Mouse (Mus musculus): ENCODE results near the gene Kcnh3. TPM values are rescaled to one million over a fixed set of nuclear protein-coding genes. Genes with fewer than 3 reads are reported as not detected.

The Kcnh3 gene
- polyA plus RNA-seq, 1 experiment from 2014 or later: 0.06 TPM

DNA sequence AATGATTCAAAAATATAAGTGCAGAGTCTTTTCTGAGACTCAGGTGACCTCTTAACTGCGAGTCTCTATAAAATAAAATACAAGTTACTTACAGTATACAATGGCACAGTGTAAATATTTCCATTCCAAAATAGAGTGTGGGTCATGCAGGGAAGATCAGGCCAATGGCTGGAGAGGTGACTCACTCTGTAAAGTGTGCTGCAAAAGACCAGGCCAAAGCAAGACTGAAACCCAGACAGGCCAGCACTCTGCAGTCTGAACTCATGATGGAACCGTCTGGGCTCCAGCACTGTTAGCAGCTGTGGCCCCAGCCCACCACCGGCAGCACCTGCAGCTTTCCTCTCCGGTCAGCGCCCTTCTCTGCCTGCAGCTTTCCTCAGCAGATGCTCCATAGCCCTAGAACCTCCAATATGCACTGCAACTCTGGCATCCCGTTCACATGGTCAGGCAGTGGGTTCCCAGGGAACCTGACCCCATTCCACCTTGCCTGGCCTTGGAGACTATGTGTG, 30.6 kb downstream of the Kcnh3 start:
- H3K36me3 ChIP-seq: no peaks in the 10 kb centered on the region
- DNase-seq: no peak
- H3K4me3 ChIP-seq (replicated peaks): no peak overlapping the region
- no peak overlapping the region for H3K9ac ChIP-seq
- no peak overlapping the region for H3K4me2 ChIP-seq
- peaks cover 37% of the 10 kb centered on the region for H3K4me1 ChIP-seq (replicated peaks)
- ATAC-seq (ENCODE audit: low read depth): no peak
- H3K9me3 ChIP-seq (replicated peaks): no peaks in the 10 kb centered on the region
- H3K27me3 ChIP-seq: no peaks in the 10 kb centered on the region
- H3K27ac ChIP-seq: no peak overlapping the region
- 75% methylated on average over 6 of the region's 6 CpGs for WGBS (ENCODE audit: insufficient replicate concordance)

DNA sequence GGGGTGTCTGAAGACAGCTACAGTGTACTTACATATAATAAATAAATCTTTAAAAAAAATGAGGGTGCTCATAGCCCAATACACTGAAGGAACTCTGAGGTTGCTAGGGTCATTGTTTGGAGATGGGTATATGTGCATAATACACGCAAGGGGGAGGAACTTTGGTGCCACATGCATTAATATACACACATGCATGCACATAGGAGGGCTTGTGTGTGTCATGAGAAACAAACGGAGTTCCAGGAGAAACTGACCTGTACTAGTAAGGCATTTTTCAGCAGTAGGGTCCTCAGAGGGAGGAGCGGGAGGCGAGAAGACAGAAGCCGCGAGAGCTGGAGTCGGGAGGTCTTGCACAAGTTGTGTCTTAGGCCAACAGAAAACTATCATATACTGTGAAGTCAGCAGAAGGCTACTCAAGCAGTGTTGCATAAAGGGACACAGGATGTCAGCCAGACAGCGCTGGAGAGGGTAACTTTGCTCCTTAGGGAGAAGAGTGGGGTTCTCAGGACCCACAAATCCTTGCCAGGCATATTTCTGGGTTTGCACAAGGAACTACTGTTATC, 34.6 kb downstream of the Kcnh3 start:
- DNase-seq: no peak
- H3K9ac ChIP-seq: no peak overlapping the region

GRCm38 (mm10) chr15:99259730-99260252, 35.1 kb downstream of the Kcnh3 start:
- DNase-seq: peak; percentile 53
- peak; percentile 60 for ATAC-seq (ENCODE audit: low read depth)
- H3K4me3 ChIP-seq (replicated peaks): peak overlapping the region; percentile 34
- no peaks in the 10 kb centered on the region for H3K36me3 ChIP-seq
- peaks cover 20% of the 10 kb centered on the region for H3K4me1 ChIP-seq (replicated peaks)
- no peaks in the 10 kb centered on the region for H3K27me3 ChIP-seq
- H3K9me3 ChIP-seq (replicated peaks): no peaks in the 10 kb centered on the region
- 2% methylated on average over 8 of the region's 10 CpGs for WGBS (ENCODE audit: insufficient replicate concordance)
- no peak overlapping the region for H3K27ac ChIP-seq
- peak overlapping the region; percentile 65 for H3K4me2 ChIP-seq
- H3K9ac ChIP-seq: peak overlapping the region; percentile 27; the same call in 1 of the 2 replicates

More for the DNA sequence above, 34.6 kb downstream of the Kcnh3 start:
- Histone ChIP-seq H3K36me3 (no peaks in the 10 kb centered on the region), H3K4me2 (peak overlapping the region; percentile 42), H3K9me3 (replicated peaks) (no peaks in the 10 kb centered on the region), H3K27me3 (no peaks in the 10 kb centered on the region), H3K4me3 (replicated peaks) (no peak overlapping the region), H3K27ac (no peak overlapping the region), H3K4me1 (replicated peaks) (peaks cover 25% of the 10 kb centered on the region)
- WGBS (ENCODE audit: insufficient replicate concordance): 56% methylated on average over 8 of the region's 8 CpGs
- ATAC-seq (ENCODE audit: low read depth): peak; percentile 50

- WGBS (ENCODE audit: insufficient replicate concordance): 64% methylated on average over 10 of the region's 10 CpGs
- no peak for DNase-seq
- Histone ChIP-seq H3K27ac (no peak overlapping the region), H3K4me2 (no peak overlapping the region), H3K4me3 (replicated peaks) (no peak overlapping the region), H3K9me3 (replicated peaks) (no peaks in the 10 kb centered on the region), H3K4me1 (replicated peaks) (peaks cover 19% of the 10 kb centered on the region), H3K36me3 (no peaks in the 10 kb centered on the region), H3K9ac (no peak overlapping the region), H3K27me3 (no peaks in the 10 kb centered on the region)
- ATAC-seq (ENCODE audit: low read depth): no peak
These were observed 38.0 kb downstream of the Kcnh3 start for GRCm38 (mm10) chr15:99262702-99263101.

GRCm38 (mm10) chr15:99264363-99264762, 39.7 kb downstream of the Kcnh3 start:
- no peak overlapping the region for H3K9ac ChIP-seq
- ATAC-seq (ENCODE audit: low read depth): no peak

DNA sequence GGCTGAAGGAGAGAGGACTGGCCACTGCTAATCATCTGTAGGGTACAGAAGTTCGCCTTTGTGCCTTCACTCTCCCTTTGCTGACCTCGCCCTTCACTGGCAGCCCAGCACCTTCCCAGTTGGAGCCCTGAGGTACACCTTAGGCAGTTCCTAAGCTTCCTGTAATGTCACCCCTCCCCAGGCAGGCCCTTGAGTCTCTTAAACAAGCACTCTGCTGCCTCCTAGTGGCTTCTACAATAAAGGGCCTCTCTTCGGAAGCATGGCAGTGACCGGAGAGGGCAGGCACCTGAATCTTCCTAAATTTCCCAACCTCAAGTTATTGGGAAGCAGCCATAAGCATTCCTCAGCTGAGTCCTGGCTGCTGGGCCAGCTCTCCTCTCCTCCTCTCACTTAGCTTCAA, 41.0 kb downstream of the Kcnh3 start:
- Histone ChIP-seq H3K27me3 (no peaks in the 10 kb centered on the region), H3K27ac (no peak overlapping the region), H3K36me3 (no peaks in the 10 kb centered on the region), H3K4me1 (replicated peaks) (peaks cover 6% of the 10 kb centered on the region), H3K9ac (no peak overlapping the region), H3K4me3 (replicated peaks) (no peak overlapping the region), H3K9me3 (replicated peaks) (no peaks in the 10 kb centered on the region), H3K4me2 (no peak overlapping the region)
- DNase-seq (peak; percentile 47), ATAC-seq (ENCODE audit: low read depth) (peak; percentile 43)
- WGBS (ENCODE audit: insufficient replicate concordance): 21% methylated on average over 4 of the region's 4 CpGs

More at GRCm38 (mm10) chr15:99264363-99264762, 39.7 kb downstream of the Kcnh3 start:
- no peak overlapping the region for H3K4me2 ChIP-seq
- peaks cover 16% of the 10 kb centered on the region for H3K4me1 ChIP-seq (replicated peaks)
- no peaks in the 10 kb centered on the region for H3K36me3 ChIP-seq
- H3K9me3 ChIP-seq (replicated peaks): no peaks in the 10 kb centered on the region
- WGBS (ENCODE audit: insufficient replicate concordance): 69% methylated on average over 2 of the region's 2 CpGs
- no peak overlapping the region for H3K27ac ChIP-seq
- no peak overlapping the region for H3K4me3 ChIP-seq (replicated peaks)
- DNase-seq: no peak
- no peaks in the 10 kb centered on the region for H3K27me3 ChIP-seq

DNA sequence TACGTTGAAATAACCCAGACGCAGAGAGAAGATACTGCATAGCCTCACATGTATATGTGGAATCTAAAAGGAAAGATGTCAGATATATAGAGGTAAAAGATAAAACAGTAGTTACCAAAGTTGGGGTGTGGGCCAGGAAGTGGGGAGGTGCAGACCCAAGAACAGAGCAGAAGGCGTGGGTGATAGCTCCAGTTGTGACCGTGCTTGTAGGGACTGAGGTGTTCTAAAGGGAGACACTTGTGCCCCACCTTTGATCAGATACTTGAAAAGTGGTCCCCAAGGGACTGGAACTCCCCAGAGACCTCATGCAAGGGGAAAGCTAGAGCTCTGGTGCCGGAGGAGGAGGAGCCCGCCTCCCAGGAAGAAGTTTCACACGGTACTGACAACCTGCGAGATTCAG, 51.4 kb downstream of the Kcnh3 start:
- no peak overlapping the region for H3K27ac ChIP-seq
- H3K4me3 ChIP-seq (replicated peaks): no peak overlapping the region
- H3K4me2 ChIP-seq: no peak overlapping the region
- H3K4me1 ChIP-seq (replicated peaks): no peaks in the 10 kb centered on the region
- H3K27me3 ChIP-seq: 0 out of 2 replicates have a peak, but pooled peaks cover 5% of the 10 kb centered on the region
- H3K9me3 ChIP-seq (replicated peaks): no peaks in the 10 kb centered on the region
- WGBS (ENCODE audit: insufficient replicate concordance): 56% methylated on average over 8 of the region's 8 CpGs
- no peak overlapping the region for H3K9ac ChIP-seq
- DNase-seq (no peak), ATAC-seq (ENCODE audit: low read depth) (no peak)
- no peaks in the 10 kb centered on the region for H3K36me3 ChIP-seq

DNA sequence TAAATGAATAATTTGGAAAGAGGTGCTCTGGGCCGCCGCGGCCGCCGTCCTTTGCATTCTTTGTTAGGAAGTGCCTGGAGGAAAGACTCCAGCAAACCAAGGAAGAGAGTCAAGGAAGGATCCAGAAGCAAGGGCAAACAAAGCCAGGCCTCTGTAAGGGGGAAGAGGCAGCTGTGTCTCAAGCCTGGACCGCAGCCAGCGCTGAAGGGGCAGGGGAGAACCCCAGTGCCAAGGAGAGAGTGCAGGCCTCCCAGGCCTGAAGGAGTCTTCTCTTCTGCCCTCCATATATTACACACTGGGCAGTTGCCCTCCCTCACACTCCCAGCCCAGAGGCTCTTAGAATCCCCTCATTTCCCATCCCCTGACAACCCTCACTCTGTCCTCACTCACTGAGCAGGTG, 53.6 kb downstream of the Kcnh3 start:
- Histone ChIP-seq H3K9me3 (replicated peaks) (no peaks in the 10 kb centered on the region), H3K27me3 (0 out of 2 replicates have a peak, but pooled peaks cover 5% of the 10 kb centered on the region), H3K27ac (no peak overlapping the region), H3K4me1 (replicated peaks) (no peaks in the 10 kb centered on the region), H3K36me3 (no peaks in the 10 kb centered on the region), H3K9ac (no peak overlapping the region), H3K4me3 (replicated peaks) (no peak overlapping the region), H3K4me2 (no peak overlapping the region)
- no peak for DNase-seq
- ATAC-seq (ENCODE audit: low read depth): no peak
- 85% methylated on average over 7 of the region's 7 CpGs for WGBS (ENCODE audit: insufficient replicate concordance)

GRCm38 (mm10) chr15:99283456-99283855, 58.8 kb downstream of the Kcnh3 start:
- Histone ChIP-seq H3K4me1 (replicated peaks) (peaks cover 21% of the 10 kb centered on the region), H3K27me3 (0 out of 2 replicates have a peak, but pooled peaks cover 7% of the 10 kb centered on the region), H3K9me3 (replicated peaks) (no peaks in the 10 kb centered on the region), H3K36me3 (no peaks in the 10 kb centered on the region), H3K4me3 (replicated peaks) (no peak overlapping the region), H3K4me2 (no peak overlapping the region), H3K9ac (no peak overlapping the region), H3K27ac (no peak overlapping the region)
- 51% methylated on average over 10 of the region's 10 CpGs for WGBS (ENCODE audit: insufficient replicate concordance)
- ATAC-seq (ENCODE audit: low read depth) (no peak), DNase-seq (no peak)

DNA sequence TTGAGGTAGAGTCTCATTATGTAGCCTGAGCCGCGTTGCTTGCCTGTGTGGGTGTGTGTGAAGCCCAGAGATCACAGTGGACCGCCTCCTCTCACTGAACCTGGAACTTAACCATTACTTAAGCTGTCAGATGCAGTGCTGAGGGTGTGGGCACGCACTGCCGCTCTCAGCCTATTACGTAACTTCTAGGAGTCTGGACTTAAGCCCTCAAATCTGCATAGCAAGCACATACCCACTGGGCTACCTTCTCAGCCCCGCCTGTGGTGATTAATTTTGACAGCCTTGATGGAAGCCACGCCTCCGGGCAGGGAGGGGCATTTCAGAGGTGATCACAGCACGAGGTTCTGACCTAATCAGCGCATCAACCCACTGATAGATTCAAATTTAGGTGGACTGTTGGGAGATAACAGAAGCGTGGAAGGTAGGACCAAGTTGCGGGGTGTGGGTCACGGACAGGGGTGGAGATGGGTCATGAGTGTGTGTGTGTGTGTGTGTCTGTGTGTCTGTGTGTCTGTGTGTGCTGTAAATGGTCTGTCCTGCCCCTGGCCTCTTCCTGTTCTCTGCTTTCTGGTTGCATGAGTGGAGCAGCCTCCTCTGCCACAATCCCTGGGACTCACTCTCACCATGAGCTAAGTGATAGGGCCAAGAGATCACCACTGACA, 60.0 kb downstream of the Kcnh3 start:
- H3K9me3 ChIP-seq (replicated peaks): no peaks in the 10 kb centered on the region
- peaks cover 21% of the 10 kb centered on the region for H3K4me1 ChIP-seq (replicated peaks)
- H3K36me3 ChIP-seq: no peaks in the 10 kb centered on the region
- no peak overlapping the region for H3K27ac ChIP-seq
- WGBS (ENCODE audit: insufficient replicate concordance): 19% methylated on average over 14 of the region's 14 CpGs
- H3K4me3 ChIP-seq (replicated peaks): no peak overlapping the region
- DNase-seq: peak; percentile 48
- no peak overlapping the region for H3K9ac ChIP-seq
- 0 out of 2 replicates have a peak, but pooled peaks cover 3% of the 10 kb centered on the region for H3K27me3 ChIP-seq
- H3K4me2 ChIP-seq: peak overlapping the region; percentile 41
- peak; percentile 67 for ATAC-seq (ENCODE audit: low read depth)

DNA sequence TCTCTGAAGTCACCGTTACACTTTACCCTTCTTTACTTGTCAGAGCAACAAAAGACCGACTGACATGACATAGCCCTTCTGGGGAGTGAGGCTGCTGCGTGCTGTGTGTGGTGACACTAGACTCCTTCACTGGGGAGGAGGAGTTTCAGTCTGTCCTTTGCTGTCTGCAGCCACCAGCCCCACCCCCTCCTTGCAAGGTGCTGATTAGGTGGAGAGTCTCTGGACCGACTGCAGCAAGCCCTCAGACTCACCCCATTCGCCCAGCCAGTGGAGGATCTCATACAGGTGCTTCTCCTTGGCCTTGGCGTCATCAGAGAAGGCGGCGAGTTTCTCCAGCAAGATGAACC, 60.5 kb downstream of the Kcnh3 start:
- H3K36me3 ChIP-seq: no peaks in the 10 kb centered on the region
- DNase-seq (peak; percentile 32), ATAC-seq (ENCODE audit: low read depth) (peak; percentile 81)
- no peaks in the 10 kb centered on the region for H3K9me3 ChIP-seq (replicated peaks)
- H3K4me1 ChIP-seq (replicated peaks): peaks cover 21% of the 10 kb centered on the region
- WGBS (ENCODE audit: insufficient replicate concordance): 38% methylated on average over 8 of the region's 8 CpGs
- peak overlapping the region; percentile 41 for H3K4me2 ChIP-seq
- no peak overlapping the region for H3K9ac ChIP-seq
- H3K27ac ChIP-seq: no peak overlapping the region
- 0 out of 2 replicates have a peak, but pooled peaks cover 2% of the 10 kb centered on the region for H3K27me3 ChIP-seq
- H3K4me3 ChIP-seq (replicated peaks): no peak overlapping the region
